Mouse (Mus musculus) heart, embryonic 11.5 days (tissue): ENCODE results near the gene Krt73. TPM values are rescaled to one million over a fixed set of nuclear protein-coding genes. Genes with fewer than 3 reads are reported as not detected.

Source experiments
- ATAC-seq: fragments of 200-750 bp; cut with Nextera tagmentation; replicated peaks from 2 replicates; pipeline ENCODE4 v1.8.0; 2017; ENCODE audit warnings: moderate library complexity; ENCODE audit not compliant: insufficient number of reproducible peaks, low FRiP score, low TSS enrichment
- H3K27ac ChIP-seq: fragments of 300-500 bp; sonication (generic); 2 replicates; pipeline ENCODE4 v1.5.1; 2014; ENCODE audit warnings: mild to moderate bottlenecking, low read depth, low read length
- H3K27me3 ChIP-seq: fragments of 300-500 bp; sonication (generic); 2 replicates; pipeline ENCODE4 v1.6.1; 2014; ENCODE audit warnings: mild to moderate bottlenecking, low read length, mixed read lengths; ENCODE audit not compliant: control insufficient read depth, insufficient read depth
- H3K36me3 ChIP-seq: fragments of 300-500 bp; sonication (generic); 2 replicates; pipeline ENCODE4 v1.6.1; 2014; ENCODE audit warnings: mild to moderate bottlenecking, low read length, moderate library complexity, mixed read lengths; ENCODE audit not compliant: control insufficient read depth, insufficient read depth
- H3K4me1 ChIP-seq: fragments of 300-500 bp; sonication (generic); 2 replicates; pipeline ENCODE4 v1.6.1; 2014; ENCODE audit warnings: low read length; ENCODE audit not compliant: control insufficient read depth, insufficient read depth
- H3K4me2 ChIP-seq: fragments of 300-500 bp; sonication (generic); 2 replicates; pipeline ENCODE4 v1.6.1; 2014; ENCODE audit warnings: mild to moderate bottlenecking, moderate library complexity
- H3K4me3 ChIP-seq: fragments of 300-500 bp; sonication (generic); 2 replicates; pipeline ENCODE4 v1.5.1; 2014; ENCODE audit warnings: low read depth, low read length
- H3K9ac ChIP-seq: fragments of 300-500 bp; sonication (generic); 2 replicates; pipeline ENCODE4 v1.6.1; 2014; ENCODE audit warnings: mild to moderate bottlenecking, low read depth, low read length, moderate library complexity
- H3K9me3 ChIP-seq: fragments of 300-500 bp; sonication (generic); replicated peaks from 2 replicates; pipeline ENCODE4 v1.6.1; 2016; ENCODE audit warnings: low read length; ENCODE audit not compliant: control insufficient read depth
- WGBS: fragments of 180-500 bp; shearing (Covaris S2); extraction: QIAGEN DNeasy Blood & Tissue Kit; methylation state at CpG from one replicate; pipeline ENCODE4 v1.1.7; 2014; ENCODE audit not compliant: insufficient replicate concordance; 5-methylcytosine and 5-hydroxymethylcytosine counted together
- polyA plus RNA-seq: library from polyadenylated mRNA; unstranded; fragments of >200 nt; fragmentation: Nextera tagmentation; extraction: Ambion mirVana; gene quantifications from 2 replicates; pipeline ENCODE4 v1.2.1, GENCODE M21; 2014

Gene Krt73
- not detected in 2 replicates for polyA plus RNA-seq

GRCm38 (mm10) chr15:101802296-101802835 is at the start of gene Krt73:
TSS of gene Krt73 (minus strand) at chr15:101802346.
- no peaks in the 10 kb centered on the region for H3K9me3 ChIP-seq
- H3K9ac ChIP-seq: no peak within 1 kb of the TSS
- no peaks in the 10 kb centered on the region for H3K36me3 ChIP-seq
- H3K4me1 ChIP-seq: no peaks in the 10 kb centered on the region
- no peak within 1 kb of the TSS for H3K4me3 ChIP-seq
- H3K4me2 ChIP-seq: no peak within 1 kb of the TSS
- no peak for ATAC-seq
- no peak within 1 kb of the TSS for H3K27ac ChIP-seq
- WGBS: 71% methylated on average over 6 of the region's 6 CpGs
- peaks cover 20% of the 10 kb centered on the region for H3K27me3 ChIP-seq

DNA sequence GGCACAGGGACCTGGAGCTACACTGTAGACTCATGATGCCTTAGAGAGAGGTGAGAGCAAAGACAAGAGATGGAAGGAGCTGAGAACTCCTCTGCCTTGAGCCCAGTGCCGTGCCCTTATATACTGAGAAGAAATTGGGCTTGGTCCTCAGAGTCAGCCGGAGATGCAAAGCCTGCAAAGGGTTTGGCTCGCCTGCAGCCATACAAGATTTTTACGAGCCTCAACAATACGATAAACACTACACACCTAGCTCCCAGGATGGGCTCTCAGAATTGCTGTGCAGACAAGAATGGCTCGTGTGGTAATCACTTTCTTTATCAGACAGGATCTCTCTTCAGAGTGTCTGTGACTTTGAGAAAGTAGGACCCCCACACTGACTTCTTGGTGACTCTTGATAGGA is 48.5 kb upstream of the Krt73 start, which contains the start of gene Krt1:
TSS of gene Krt1 (minus strand) at position 101 of the 400 bp plus-strand sequence.
- Histone ChIP-seq H3K4me3 (no peak within 1 kb of the TSS), H3K4me2 (no peak within 1 kb of the TSS), H3K9ac (no peak within 1 kb of the TSS), H3K27ac (no peak within 1 kb of the TSS), H3K36me3 (no peaks in the 10 kb centered on the region), H3K4me1 (no peaks in the 10 kb centered on the region), H3K27me3 (peaks cover 45% of the 10 kb centered on the region), H3K9me3 (no peaks in the 10 kb centered on the region)
- ATAC-seq: no peak
- WGBS: 68% methylated on average over 6 of the region's 6 CpGs

GRCm38 (mm10) chr15:101845971-101846403 is 43.8 kb upstream of the Krt73 start:
- Histone ChIP-seq H3K9ac (peak overlapping the region; percentile 77), H3K27me3 (peaks cover 24% of the 10 kb centered on the region), H3K4me3 (peak overlapping the region; percentile 54), H3K9me3 (no peaks in the 10 kb centered on the region), H3K27ac (no peak overlapping the region), H3K4me1 (no peaks in the 10 kb centered on the region), H3K36me3 (no peaks in the 10 kb centered on the region), H3K4me2 (peak overlapping the region; percentile 83)
- WGBS: under 1% methylated on average over 37 of the region's 37 CpGs
- no peak for ATAC-seq

GRCm38 (mm10) chr15:101843192-101843591 is 41.0 kb upstream of the Krt73 start:
- no peaks in the 10 kb centered on the region for H3K4me1 ChIP-seq
- H3K4me3 ChIP-seq: no peak overlapping the region
- WGBS: 60% methylated on average over 9 of the region's 9 CpGs
- H3K4me2 ChIP-seq: no peak overlapping the region
- no peaks in the 10 kb centered on the region for H3K9me3 ChIP-seq
- H3K9ac ChIP-seq: no peak overlapping the region
- no peak for ATAC-seq
- no peaks in the 10 kb centered on the region for H3K36me3 ChIP-seq
- no peak overlapping the region for H3K27ac ChIP-seq
- H3K27me3 ChIP-seq: peaks cover 24% of the 10 kb centered on the region

- Histone ChIP-seq H3K9ac (no peak overlapping the region), H3K4me2 (no peak overlapping the region), H3K9me3 (no peaks in the 10 kb centered on the region), H3K27ac (no peak overlapping the region), H3K27me3 (0 out of 2 replicates have a peak, but pooled peaks cover 3% of the 10 kb centered on the region), H3K4me3 (no peak overlapping the region), H3K36me3 (no peaks in the 10 kb centered on the region), H3K4me1 (no peaks in the 10 kb centered on the region)
- 61% methylated on average over 5 of the region's 5 CpGs for WGBS
- no peak for ATAC-seq
Observed at GRCm38 (mm10) chr15:101834784-101835328, 32.7 kb upstream of the Krt73 start.

GRCm38 (mm10) chr15:101833131-101833530 is 31.0 kb upstream of the Krt73 start:
- no peaks in the 10 kb centered on the region for H3K27me3 ChIP-seq
- no peak overlapping the region for H3K4me2 ChIP-seq
- H3K4me3 ChIP-seq: no peak overlapping the region
- no peak for ATAC-seq
- no peaks in the 10 kb centered on the region for H3K9me3 ChIP-seq
- no peak overlapping the region for H3K9ac ChIP-seq
- 37% methylated on average over 6 of the region's 6 CpGs for WGBS
- no peaks in the 10 kb centered on the region for H3K4me1 ChIP-seq
- H3K36me3 ChIP-seq: no peaks in the 10 kb centered on the region
- no peak overlapping the region for H3K27ac ChIP-seq

DNA sequence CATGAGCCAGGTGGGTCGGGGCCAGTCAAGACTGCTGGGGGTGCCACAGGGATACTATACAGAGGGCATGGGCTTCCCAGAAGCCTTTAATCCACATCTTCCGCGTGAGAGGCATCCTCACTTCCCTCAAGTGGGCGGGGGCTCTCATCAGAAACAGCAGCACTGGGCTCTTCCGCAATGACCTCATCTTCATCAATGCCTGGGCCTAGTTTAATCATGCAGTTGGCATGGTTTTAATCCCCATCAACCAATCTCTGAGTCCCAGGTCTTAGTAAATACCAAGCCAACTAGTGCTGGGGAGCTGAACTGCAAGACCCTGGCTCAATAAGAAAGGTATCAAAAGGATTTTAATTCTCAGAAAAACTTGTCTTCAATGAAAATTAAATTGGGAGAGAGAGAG is 27.3 kb upstream of the Krt73 start:
- Histone ChIP-seq H3K4me1 (0 out of 2 replicates have a peak, but pooled peaks cover 2% of the 10 kb centered on the region), H3K36me3 (no peaks in the 10 kb centered on the region), H3K4me3 (no peak overlapping the region), H3K9me3 (no peaks in the 10 kb centered on the region), H3K9ac (no peak overlapping the region), H3K4me2 (no peak overlapping the region), H3K27me3 (no peaks in the 10 kb centered on the region), H3K27ac (no peak overlapping the region)
- no peak for ATAC-seq
- 62% methylated on average over 5 of the region's 5 CpGs for WGBS

DNA sequence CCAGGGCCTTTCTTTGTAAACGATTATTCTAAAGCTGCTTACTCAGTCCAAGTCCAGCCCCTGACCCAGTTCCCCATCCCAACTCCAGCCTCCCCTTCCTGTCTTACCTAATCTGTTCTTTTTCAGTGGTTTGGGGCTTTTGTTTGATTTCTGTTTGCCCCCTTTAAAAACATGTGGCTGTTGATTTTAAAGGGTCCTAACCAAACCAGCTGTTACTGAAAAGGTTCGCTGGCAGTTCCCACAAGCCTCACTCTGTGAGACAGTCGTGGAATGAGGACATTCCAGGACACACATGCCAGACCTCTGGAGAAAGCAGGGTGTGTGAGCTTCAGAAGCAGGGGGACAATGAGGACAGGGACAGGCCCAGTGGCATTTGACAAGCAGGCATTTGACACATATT is 19.6 kb upstream of the Krt73 start:
- 0 out of 2 replicates have a peak, but pooled peaks cover 2% of the 10 kb centered on the region for H3K4me1 ChIP-seq
- H3K4me3 ChIP-seq: no peak overlapping the region
- H3K9me3 ChIP-seq: no peaks in the 10 kb centered on the region
- H3K27ac ChIP-seq: no peak overlapping the region
- peaks cover 8% of the 10 kb centered on the region; the same call in 1 of the 2 replicates for H3K27me3 ChIP-seq
- no peak overlapping the region for H3K4me2 ChIP-seq
- no peak for ATAC-seq
- WGBS: 26% methylated on average over 3 of the region's 3 CpGs
- H3K36me3 ChIP-seq: no peaks in the 10 kb centered on the region
- no peak overlapping the region for H3K9ac ChIP-seq

- no peak within 1 kb of the TSS for H3K4me3 ChIP-seq
- no peaks in the 10 kb centered on the region for H3K4me1 ChIP-seq
- no peak within 1 kb of the TSS for H3K27ac ChIP-seq
- H3K9me3 ChIP-seq: no peaks in the 10 kb centered on the region
- H3K27me3 ChIP-seq: peaks cover 11% of the 10 kb centered on the region; the same call in 1 of the 2 replicates
- H3K36me3 ChIP-seq: no peaks in the 10 kb centered on the region
- WGBS: 69% methylated on average over 16 of the region's 16 CpGs
- no peak within 1 kb of the TSS for H3K9ac ChIP-seq
- no peak within 1 kb of the TSS for H3K4me2 ChIP-seq
- no peak for ATAC-seq
Observed at GRCm38 (mm10) chr15:101817875-101818274, 15.7 kb upstream of the Krt73 start, which contains the start of gene Krt2. TSS of gene Krt2 (minus strand) at chr15:101818169.
